Mouse (Mus musculus) heart, postnatal 36 days (tissue): Measurements from ENCODE around the gene Itsn1. TPM values are rescaled to one million over a fixed set of nuclear protein-coding genes. Genes with fewer than 3 reads are reported as not detected.

Experiments
- DNase-seq, 2 experiments: peaks; one replicate each; pipeline ENCODE4 v3.0.0; 2021 to 2022
- intact Hi-C: fragments of 180-260 bp; cut with DNase I; formaldehyde crosslinking; loops from one replicate; pipeline ENCODE4 v1.15.1; 2025
- total RNA-seq, 2 experiments: library from RNA; stranded (reverse); gene quantifications; 2 replicates each; pipeline ENCODE4 v1.2.3; 2021

The Itsn1 gene
- total RNA-seq, 2 experiments from 2014 or later: 44.0 to 44.7 TPM

- DNase-seq: no peak
- intact Hi-C loops: no loop called here
These were observed 104.9 kb downstream of the Itsn1 start for GRCm38 (mm10) chr16:91833981-91834380.

GRCm38 (mm10) chr16:91835790-91836189, 106.7 kb downstream of the Itsn1 start:
- intact Hi-C loops: no loop called here
- DNase-seq: no peak

- DNase-seq: no peak
- intact Hi-C loops: no loop called here
These were observed 107.8 kb downstream of the Itsn1 start for GRCm38 (mm10) chr16:91836592-91837557.

- intact Hi-C loops: no loop called here
- DNase-seq: no peak
These were observed 108.5 kb downstream of the Itsn1 start for GRCm38 (mm10) chr16:91837558-91838041.

- intact Hi-C loops: no loop called here
- DNase-seq: no peak
These were observed 109.7 kb downstream of the Itsn1 start for GRCm38 (mm10) chr16:91838771-91839170.

GRCm38 (mm10) chr16:91839462-91839861, 110.4 kb downstream of the Itsn1 start:
- no peak for DNase-seq
- intact Hi-C loops: no loop called here

GRCm38 (mm10) chr16:91841026-91841630, 112.0 kb downstream of the Itsn1 start:
- peak in 1 of 2 experiments; percentile 63 for DNase-seq
- intact Hi-C loops: no loop called here

- intact Hi-C loops: no loop called here
- no peak for DNase-seq
These were observed 117.1 kb downstream of the Itsn1 start for GRCm38 (mm10) chr16:91846089-91846741.

GRCm38 (mm10) chr16:91847525-91848225, 118.6 kb downstream of the Itsn1 start:
- DNase-seq: no peak
- intact Hi-C loops: no loop called here

- intact Hi-C loops: no loop called here
- no peak for DNase-seq
These were observed 119.4 kb downstream of the Itsn1 start for GRCm38 (mm10) chr16:91848505-91848904.

GRCm38 (mm10) chr16:91848906-91849603, 120.0 kb downstream of the Itsn1 start:
- DNase-seq: no peak
- intact Hi-C loops: no loop called here

GRCm38 (mm10) chr16:91850175-91850574, 121.1 kb downstream of the Itsn1 start:
- intact Hi-C loops: no loop called here
- no peak for DNase-seq

- peak in 1 of 2 experiments; percentile 18 for DNase-seq
- intact Hi-C loops: no loop called here
These were observed 122.6 kb downstream of the Itsn1 start for GRCm38 (mm10) chr16:91851456-91852231.

GRCm38 (mm10) chr16:91852753-91853152, 123.7 kb downstream of the Itsn1 start:
- no peak for DNase-seq
- intact Hi-C loops: no loop called here

- intact Hi-C loops: no loop called here
- DNase-seq: no peak
These were observed 124.1 kb downstream of the Itsn1 start for GRCm38 (mm10) chr16:91853223-91853622.

GRCm38 (mm10) chr16:91858695-91859094, 129.6 kb downstream of the Itsn1 start:
- intact Hi-C loops: no loop called here
- no peak for DNase-seq

GRCm38 (mm10) chr16:91859203-91859602, 130.1 kb downstream of the Itsn1 start:
- no peak for DNase-seq
- intact Hi-C loops: no loop called here

GRCm38 (mm10) chr16:91859958-91860357, 130.9 kb downstream of the Itsn1 start:
- no peak for DNase-seq
- intact Hi-C loops: no loop called here

GRCm38 (mm10) chr16:91860471-91861125, 131.5 kb downstream of the Itsn1 start:
- intact Hi-C loops: no loop called here

More at GRCm38 (mm10) chr16:91860471-91861125, 131.5 kb downstream of the Itsn1 start:
- DNase-seq: peak in 1 of 2 experiments; percentile 21
